Mouse (Mus musculus): Measurements from ENCODE around the gene Igbp1. TPM values are rescaled to one million over a fixed set of nuclear protein-coding genes. Genes with fewer than 3 reads are reported as not detected.

Gene Igbp1
- total and polyA plus RNA-seq, 3 experiments, result 72.7 to 116 (median 92.6) TPM

DNA sequence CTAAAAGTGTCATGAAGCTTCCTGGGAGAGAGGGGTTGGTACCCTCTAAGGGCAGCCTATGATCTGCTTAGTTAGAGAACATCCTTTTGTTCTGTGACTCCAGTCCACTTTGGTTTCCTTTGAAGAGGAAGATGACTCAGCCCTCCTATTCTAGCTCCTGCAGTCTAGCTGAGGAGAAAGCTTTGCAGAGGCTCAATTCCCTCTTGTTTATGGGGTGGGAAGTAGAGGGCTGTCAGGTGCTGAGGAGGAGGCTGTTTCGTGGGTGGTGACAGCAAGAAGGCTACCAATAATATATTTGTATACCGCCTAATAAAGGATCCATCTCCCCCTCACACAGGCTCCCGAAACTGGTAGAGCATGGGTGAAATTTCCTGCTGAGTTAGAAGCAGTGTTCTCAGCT lies 22.6 kb downstream of the Igbp1 start:
- dilution Hi-C loops (cut with MboI; ENCODE audit: extremely low pct_ligation_motif_present, extremely low pct_unique_long_range_greater_than_20kb, low sequenced_read_pairs), result no loop called here
- peaks cover 5 to 39% of the 10 kb centered on the region in 2 experiments for H3K36me3 ChIP-seq (replicated peaks in 1 of 2; ENCODE audit: control insufficient read depth in 1 of 2, insufficient read depth in 1 of 2, low read length in 1 of 2)
- no peak for TF ChIP-seq SIN3A (IDR thresholded peaks at IDR 0.05; ENCODE audit: low read length)
- no peak for TF ChIP-seq USF1 (IDR thresholded peaks at IDR 0.05; ENCODE audit: low read depth, low read length)
- no peak for TF ChIP-seq NRF1 (IDR thresholded peaks at IDR 0.05; ENCODE audit: low read depth, low read length)
- TF ChIP-seq UBTF (IDR thresholded peaks at IDR 0.05; ENCODE audit: low read depth, low read length), result no peak
- TF ChIP-seq RAD21 (IDR thresholded peaks at IDR 0.05; ENCODE audit: low read depth, low read length), result no peak
- no peak for TF ChIP-seq MAZ (IDR thresholded peaks at IDR 0.05; ENCODE audit: low read depth, low read length)
- TF ChIP-seq RCOR1 (conservative IDR thresholded peaks at IDR 0.05; ENCODE audit: low read depth, low read length), result no peak
- TF ChIP-seq MXI1 (IDR thresholded peaks at IDR 0.05; ENCODE audit: low read depth, low read length), result no peak
- no peak for TF ChIP-seq EP300 (IDR thresholded peaks at IDR 0.05; ENCODE audit: low read length)
- no peak for TF ChIP-seq ZNF384 (IDR thresholded peaks at IDR 0.05; ENCODE audit: low read depth, low read length)
- no peak for TF ChIP-seq GABPA (IDR thresholded peaks at IDR 0.05; ENCODE audit: insufficient replicate concordance, low read depth, low read length)
- TF ChIP-seq JUND (conservative IDR thresholded peaks at IDR 0.05; ENCODE audit: low read depth, low read length), result no peak

DNA sequence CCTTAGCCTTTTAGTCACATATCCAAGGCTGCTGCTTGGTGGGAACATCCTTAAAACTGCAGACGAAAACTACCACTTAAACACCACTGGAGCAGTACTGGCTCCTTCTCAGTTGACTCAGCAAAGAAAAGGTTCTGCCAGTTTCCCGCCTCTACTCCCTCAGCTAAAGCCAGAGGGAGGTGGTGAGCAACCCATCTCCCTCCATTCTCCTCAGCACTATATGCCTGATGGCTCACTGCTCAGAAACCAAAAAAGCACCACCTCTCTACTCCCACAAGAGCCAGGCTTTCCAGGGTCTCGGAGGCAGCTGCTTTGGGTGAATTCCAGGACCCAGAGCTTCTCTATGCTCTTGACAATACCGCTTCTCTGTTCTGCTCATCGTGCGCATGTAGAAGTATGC lies 23.5 kb downstream of the Igbp1 start:
- no peaks in the 10 kb centered on the region for H3K27me3 ChIP-seq (replicated peaks)
- in situ Hi-C loops (cut with MboI; ENCODE audit: low pct_ligation_motif_present, low pct_unique_long_range_greater_than_20kb, low sequenced_read_pairs) (no loop called here), dilution Hi-C loops (cut with MboI; ENCODE audit: extremely low pct_ligation_motif_present, extremely low pct_unique_long_range_greater_than_20kb, low sequenced_read_pairs) (no loop called here)

More for the DNA sequence above, 22.6 kb downstream of the Igbp1 start:
- no peak overlapping the region for H3K4me3 ChIP-seq (replicated peaks in 1 of 3; ENCODE audit: low read depth in 2 of 3, low read length in 2 of 3, poor library complexity in 1 of 3)
- no peaks in the 10 kb centered on the region for H3K27me3 ChIP-seq (replicated peaks)
- H3K79me2 ChIP-seq (replicated peaks; ENCODE audit: control insufficient read depth, extremely low read depth, insufficient read depth, poor library complexity, severe bottlenecking), result no peaks in the 10 kb centered on the region
- DNase-seq (ENCODE audit: extremely low read depth), result no peak
- H3K9ac ChIP-seq (ENCODE audit: insufficient read depth, low read depth), result no peak overlapping the region
- H3K4me2 ChIP-seq (ENCODE audit: insufficient read depth, low read depth, poor library complexity, severe bottlenecking), result no peak overlapping the region
- no peaks in the 10 kb centered on the region for H3K9me3 ChIP-seq (replicated peaks; ENCODE audit: low read length)
- no peaks in the 10 kb centered on the region for H3K4me1 ChIP-seq (ENCODE audit: control insufficient read depth in 1 of 2, insufficient read depth in 2 of 2)
- no peak overlapping the region for H3K27ac ChIP-seq (ENCODE audit: insufficient read depth, low read depth)
- in situ Hi-C loops (cut with MboI; ENCODE audit: low pct_ligation_motif_present, low pct_unique_long_range_greater_than_20kb, low sequenced_read_pairs), result no loop called here

DNA sequence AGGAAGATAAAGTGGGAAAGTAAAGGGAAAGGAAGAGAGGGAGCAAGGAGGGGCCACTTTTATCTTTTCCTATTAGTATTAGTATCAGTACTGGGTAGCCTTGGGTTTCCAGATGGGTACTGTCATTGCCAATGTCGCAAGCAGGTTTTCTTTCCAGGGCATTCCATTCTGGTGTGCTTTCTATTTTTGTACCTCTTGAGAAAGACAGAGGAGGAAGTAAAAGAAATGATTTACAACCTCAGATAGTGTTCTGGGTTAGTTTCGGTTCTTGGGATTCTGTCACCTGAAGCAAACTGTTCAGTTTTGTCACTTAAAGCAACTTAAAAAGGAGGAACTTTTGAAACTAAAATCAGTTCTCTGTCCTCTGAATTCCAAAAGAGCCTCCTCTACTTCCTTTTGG lies 24.4 kb downstream of the Igbp1 start:
- H3K36me3 ChIP-seq (replicated peaks in 1 of 2; ENCODE audit: control insufficient read depth in 1 of 2, insufficient read depth in 1 of 2, low read length in 1 of 2), result peaks cover 5 to 37% of the 10 kb centered on the region in 2 experiments
- DNase-seq (ENCODE audit: extremely low read depth), result no peak
- no peaks in the 10 kb centered on the region for H3K27me3 ChIP-seq (replicated peaks)
- TF ChIP-seq BHLHE40 (IDR thresholded peaks at IDR 0.05; ENCODE audit: low read depth, low read length), result no peak
- H3K4me2 ChIP-seq (ENCODE audit: insufficient read depth, low read depth, poor library complexity, severe bottlenecking), result no peak overlapping the region
- dilution Hi-C loops (cut with MboI; ENCODE audit: extremely low pct_ligation_motif_present, extremely low pct_unique_long_range_greater_than_20kb, low sequenced_read_pairs), result no loop called here
- H3K9ac ChIP-seq (ENCODE audit: insufficient read depth, low read depth), result no peak overlapping the region
- in situ Hi-C loops (cut with MboI; ENCODE audit: low pct_ligation_motif_present, low pct_unique_long_range_greater_than_20kb, low sequenced_read_pairs), result no loop called here
- no peak overlapping the region for H3K4me3 ChIP-seq (replicated peaks in 1 of 3; ENCODE audit: low read depth in 2 of 3, low read length in 2 of 3, poor library complexity in 1 of 3)
- H3K9me3 ChIP-seq (replicated peaks; ENCODE audit: low read length), result no peaks in the 10 kb centered on the region
- no peaks in the 10 kb centered on the region for H3K4me1 ChIP-seq (ENCODE audit: control insufficient read depth in 1 of 2, insufficient read depth in 2 of 2)
- no peaks in the 10 kb centered on the region for H3K79me2 ChIP-seq (replicated peaks; ENCODE audit: control insufficient read depth, extremely low read depth, insufficient read depth, poor library complexity, severe bottlenecking)
- H3K27ac ChIP-seq (ENCODE audit: insufficient read depth, low read depth), result no peak overlapping the region

More for the DNA sequence above, 23.5 kb downstream of the Igbp1 start:
- H3K36me3 ChIP-seq (replicated peaks in 1 of 2; ENCODE audit: control insufficient read depth in 1 of 2, insufficient read depth in 1 of 2, low read length in 1 of 2), result peaks cover 5 to 37% of the 10 kb centered on the region in 2 experiments
- H3K4me2 ChIP-seq (ENCODE audit: insufficient read depth, low read depth, poor library complexity, severe bottlenecking), result no peak overlapping the region
- no peak for TF ChIP-seq EP300 (IDR thresholded peaks at IDR 0.05; ENCODE audit: low read length)
- no peak for TF ChIP-seq NRF1 (IDR thresholded peaks at IDR 0.05; ENCODE audit: low read depth, low read length)
- H3K9ac ChIP-seq (ENCODE audit: insufficient read depth, low read depth), result no peak overlapping the region
- H3K9me3 ChIP-seq (replicated peaks; ENCODE audit: low read length), result no peaks in the 10 kb centered on the region
- no peaks in the 10 kb centered on the region for H3K4me1 ChIP-seq (ENCODE audit: control insufficient read depth in 1 of 2, insufficient read depth in 2 of 2)
- no peak overlapping the region for H3K27ac ChIP-seq (ENCODE audit: insufficient read depth, low read depth)
- no peak overlapping the region for H3K4me3 ChIP-seq (replicated peaks in 1 of 3; ENCODE audit: low read depth in 2 of 3, low read length in 2 of 3, poor library complexity in 1 of 3)
- DNase-seq (ENCODE audit: extremely low read depth), result no peak
- H3K79me2 ChIP-seq (replicated peaks; ENCODE audit: control insufficient read depth, extremely low read depth, insufficient read depth, poor library complexity, severe bottlenecking), result no peaks in the 10 kb centered on the region
